Mouse (Mus musculus): Measurements from ENCODE around the gene Stpg2.

DNA sequence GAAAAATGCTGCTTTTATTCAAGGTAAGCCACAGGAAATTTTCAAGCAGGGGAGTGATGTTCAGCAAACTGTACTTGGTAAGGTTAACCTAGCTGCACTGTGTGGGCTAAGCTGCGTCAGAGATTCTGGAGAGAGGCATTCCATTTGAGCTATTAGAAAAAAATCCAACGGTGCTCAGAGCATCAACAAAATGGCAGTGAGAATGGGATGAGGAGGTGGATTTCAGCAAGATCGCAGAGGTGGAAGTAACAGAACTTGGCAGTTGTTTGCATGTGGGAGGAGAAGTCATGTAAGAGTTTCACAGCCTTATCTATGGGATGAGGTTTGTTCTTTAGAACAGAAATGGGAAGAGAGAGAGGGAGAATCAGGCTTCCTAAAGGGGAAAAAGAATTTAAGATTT is 5.2 kb upstream of the Stpg2 start:
- TF ChIP-seq POLR2A (IDR thresholded peaks at IDR 0.05; ENCODE audit: control insufficient read depth, low read depth, low read length) (no peak), CTCF (IDR thresholded peaks at IDR 0.05; ENCODE audit: control insufficient read depth, insufficient read depth, insufficient replicate concordance, low read depth, low read length) (no peak)
